Mouse (Mus musculus) MN1 (cell line): ENCODE results near the gene Ascc2.

ENCODE experiments used
- DNase-seq: peaks from one replicate; pipeline ENCODE4 v3.0.0-alpha.2; 2016; ENCODE audit warnings: low spot score

Gene Ascc2

DNA sequence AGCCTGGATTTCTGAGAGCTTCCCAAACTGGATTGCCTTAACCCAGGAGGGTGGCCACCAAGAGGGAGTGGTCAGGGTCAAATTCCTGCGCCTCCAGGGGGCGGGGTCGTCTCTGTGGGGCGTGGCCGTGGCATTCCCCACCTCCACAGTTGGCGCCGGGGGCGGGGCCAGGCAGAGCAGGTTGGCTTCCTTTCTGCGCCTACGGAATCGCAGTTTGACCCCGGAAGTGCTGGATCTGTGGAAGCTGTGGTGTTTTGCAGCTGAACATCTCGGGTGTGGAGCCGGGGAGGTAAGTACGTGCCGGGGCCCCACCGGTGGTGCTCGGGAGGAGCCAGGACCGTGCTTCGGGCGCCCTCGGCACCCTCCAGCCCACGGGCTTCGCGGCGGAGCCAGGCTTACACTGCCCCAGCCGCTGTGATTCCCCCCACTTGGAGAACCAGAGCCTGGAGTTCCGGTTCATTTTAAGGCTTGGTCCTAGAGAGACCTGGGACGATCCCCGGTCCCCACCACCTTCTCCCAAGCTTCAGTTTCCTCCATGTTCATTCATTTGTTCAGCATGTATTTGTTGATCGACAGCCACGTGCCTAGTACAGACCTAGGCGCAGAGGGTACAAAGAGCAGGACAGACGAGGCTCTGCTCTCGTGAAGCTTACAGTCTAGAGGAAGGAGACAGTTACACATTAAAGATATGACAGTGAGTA lies at the start of gene Ascc2:
TSS of gene Ascc2 (plus strand) at position 214 of the 701 bp plus-strand sequence.
- peak; percentile 95 for DNase-seq

DNA sequence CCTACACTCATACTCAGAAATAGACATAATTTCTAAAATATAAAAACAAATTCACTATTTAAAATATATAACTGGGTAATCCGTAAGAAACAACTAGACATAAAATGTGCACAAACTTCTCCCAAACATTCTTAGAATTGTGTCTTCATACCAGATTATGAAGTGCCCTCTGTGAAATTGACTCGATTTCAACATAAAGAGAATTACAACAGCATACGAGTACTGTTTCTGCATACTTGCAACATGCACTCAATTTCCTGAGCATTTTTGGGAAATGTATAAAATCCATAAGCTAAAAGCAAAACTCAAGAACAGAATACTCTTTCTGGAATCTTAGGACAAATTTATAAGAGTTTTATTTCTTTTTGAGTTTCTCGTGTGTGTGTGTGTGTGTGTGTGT lies 45.7 kb upstream of the Ascc2 start:
- DNase-seq: no peak

DNA sequence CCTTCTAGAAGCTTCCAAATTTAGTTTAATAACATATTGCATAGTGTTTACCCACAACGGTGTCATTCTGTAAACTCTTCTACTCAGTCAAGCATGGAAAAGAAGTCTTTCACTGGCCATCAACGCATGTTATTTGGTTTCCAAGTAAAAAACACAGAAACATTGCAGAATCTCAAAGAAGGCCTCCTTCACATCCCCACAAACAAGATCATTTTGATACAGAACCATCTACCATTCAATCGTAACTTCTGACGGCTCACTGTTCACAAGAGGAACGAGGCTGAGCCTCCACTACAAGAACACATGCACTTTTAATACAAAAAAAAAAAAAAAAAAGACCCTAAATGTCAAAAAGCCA lies 44.1 kb upstream of the Ascc2 start:
- DNase-seq: no peak

DNA sequence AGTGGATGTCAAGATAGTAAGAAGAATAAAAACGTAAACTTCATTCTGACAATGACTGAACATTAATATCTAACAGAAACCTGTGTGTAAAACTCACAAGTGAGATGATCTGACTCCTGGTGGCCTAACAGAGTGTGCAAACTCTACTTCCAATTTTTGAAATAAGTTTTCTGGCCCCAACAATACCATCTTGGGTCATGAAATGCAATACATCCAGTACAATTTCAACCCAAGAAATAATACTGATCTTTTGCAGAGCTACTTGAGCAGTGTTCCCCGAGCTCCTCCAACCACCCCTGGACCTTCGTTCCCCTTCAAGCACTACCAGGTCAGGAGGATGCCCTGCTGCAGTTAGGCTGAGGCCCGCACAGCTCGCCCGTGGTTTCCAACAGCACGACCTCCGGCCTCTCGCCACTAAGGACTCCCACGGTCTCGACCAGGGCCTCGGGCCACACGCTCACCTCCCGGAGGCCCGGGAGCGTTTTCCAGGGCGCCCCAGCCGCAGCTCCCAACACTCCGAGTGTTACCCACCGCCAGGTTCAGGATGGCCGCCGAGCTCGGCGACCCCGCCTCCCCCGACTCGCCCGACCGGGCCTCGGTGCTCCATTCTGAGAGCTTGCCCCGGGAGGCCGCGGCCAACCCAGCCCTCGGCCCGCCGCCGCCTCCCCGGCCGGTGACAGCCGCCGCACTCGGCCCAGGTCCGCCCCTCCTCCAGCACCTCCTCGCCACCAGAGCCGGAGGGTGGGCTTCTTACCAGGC lies 43.5 kb upstream of the Ascc2 start:
- peak; percentile 57 for DNase-seq

DNA sequence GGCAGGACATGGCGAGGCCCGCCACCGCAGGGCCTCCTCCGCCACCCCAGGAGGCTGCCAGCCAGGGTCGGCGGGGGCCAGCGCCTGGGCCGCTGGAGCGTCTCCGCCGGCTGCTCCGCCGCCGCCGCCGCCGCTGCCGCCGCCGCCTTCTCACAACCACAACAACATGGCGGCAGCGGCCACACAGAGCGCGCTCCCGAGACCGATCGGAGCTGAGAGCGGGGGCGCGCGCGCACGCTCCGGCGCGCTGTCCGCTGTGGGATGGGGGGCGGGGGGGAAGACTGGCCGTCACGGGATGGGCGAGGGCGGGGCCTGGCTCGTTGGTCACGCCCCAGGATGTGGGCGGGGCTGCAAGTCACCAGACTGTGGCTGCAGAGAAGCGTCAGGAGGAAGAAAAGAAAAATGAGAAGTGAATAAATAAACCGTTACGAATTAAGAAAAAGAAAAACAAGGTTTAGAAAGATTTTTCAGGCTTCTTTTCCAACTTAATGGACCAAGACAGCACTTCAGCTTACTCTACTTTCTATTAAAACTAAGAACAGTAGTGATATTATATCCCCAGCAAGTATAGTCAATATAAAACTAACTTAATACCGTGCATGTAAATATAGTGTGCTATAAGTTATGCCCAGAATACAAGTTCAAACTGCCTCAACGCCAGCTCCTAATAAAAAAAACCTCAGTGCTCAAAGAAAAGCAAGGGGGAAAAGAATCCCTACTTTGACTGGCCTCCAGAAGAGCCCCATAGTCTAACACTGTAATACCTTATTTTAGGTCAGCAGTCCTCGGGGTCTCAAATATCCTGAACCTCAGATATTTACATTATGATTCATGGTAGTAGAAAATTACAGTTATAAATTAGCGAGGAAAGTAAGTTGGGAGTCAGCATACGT lies 42.7 kb upstream of the Ascc2 start, which contains the start of gene Mtmr3:
TSS of gene Mtmr3 (minus strand) at position 256 of the 893 bp plus-strand sequence.
- DNase-seq: peak; percentile 98

DNA sequence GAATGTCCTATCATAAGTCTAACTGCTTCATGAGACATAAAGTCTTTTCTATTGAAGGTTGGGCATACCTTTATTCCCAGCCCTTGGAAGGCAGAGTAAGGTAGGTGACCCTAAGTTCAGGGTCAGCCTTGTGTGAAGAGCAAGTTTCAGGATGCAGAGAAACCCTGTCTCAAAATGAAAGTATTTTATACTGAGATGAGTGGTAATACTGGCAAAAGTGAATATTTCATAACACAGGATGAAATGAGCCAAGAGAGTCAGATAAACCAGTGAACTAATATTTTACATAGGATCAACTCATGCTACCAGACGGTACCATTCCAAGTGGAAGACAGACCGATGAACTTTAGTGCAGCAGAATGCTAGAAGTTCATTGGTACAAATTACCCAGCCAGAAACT lies 39.1 kb upstream of the Ascc2 start:
- DNase-seq: no peak

DNA sequence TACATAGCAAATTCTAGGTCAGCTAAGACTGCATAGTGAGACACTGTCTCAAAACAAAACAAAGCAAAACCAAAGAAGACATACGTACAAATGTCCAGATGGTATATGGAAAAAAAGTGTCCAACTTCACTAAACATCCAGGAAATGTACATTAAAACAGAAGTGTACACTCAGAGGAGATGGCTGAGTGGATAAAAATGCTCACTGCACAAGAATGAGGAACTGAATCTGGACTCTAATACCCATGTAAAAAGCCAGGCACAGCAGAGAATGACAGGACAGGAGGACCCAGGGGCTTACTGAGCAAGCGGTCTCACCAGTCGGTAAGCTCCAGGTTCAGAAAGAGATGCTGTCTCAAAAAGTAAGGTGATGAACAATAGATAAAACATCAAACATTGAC lies 37.6 kb upstream of the Ascc2 start:
- no peak for DNase-seq

DNA sequence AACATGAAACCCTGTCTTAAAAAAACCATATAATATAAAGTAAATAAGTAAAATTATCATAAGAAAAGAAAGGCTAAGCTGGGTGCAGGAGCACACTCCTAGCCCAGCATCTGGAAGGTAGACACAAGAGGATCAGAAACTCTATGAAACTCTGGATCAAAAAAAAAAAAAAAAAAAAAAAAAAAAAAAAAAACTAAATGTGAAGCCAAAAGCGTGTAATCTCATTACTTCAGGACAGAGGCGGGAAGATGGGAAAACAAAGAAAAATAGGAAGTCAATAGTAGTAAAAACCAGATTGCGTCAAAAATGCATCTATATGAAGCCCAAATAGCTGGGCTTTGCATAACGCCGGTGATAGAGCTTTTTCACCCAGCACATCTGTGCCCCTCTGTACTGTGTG lies 35.7 kb upstream of the Ascc2 start:
- no peak for DNase-seq

DNA sequence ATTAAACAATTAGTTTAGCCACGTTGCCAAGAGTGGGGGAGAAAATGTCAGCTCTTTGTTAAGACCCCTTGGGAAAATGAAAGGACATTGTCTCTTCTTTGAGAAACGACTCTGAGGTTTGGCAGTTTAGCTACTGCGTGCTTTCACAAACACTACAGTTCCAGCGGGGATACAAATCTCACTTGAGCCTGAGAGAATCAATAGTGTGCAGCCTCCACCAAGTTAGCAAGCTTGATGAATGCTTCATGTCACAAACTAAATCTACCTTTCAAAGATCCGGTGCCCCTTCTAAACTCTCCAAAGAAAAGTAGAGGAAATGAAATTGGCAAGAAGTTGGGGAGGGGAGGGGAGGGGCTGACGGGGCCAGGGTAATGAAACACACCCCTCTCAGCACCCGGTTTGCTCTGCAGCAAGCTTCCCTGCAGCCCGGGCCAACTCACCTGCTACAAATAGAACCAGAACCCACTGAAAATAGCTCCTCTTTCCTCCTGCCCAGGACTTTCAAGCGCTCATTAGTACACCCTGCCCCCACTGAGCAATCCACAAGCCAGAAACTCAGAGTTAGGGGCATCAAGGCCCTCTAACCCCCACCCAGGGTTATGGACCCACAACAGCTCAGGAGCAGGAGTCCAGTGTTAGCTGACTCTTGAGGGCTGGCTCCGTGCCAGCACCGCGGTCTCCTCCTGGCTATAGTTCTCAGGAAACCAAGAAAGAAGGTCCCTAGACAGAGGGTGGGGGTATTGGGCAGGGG lies 34.7 kb upstream of the Ascc2 start:
- DNase-seq: peak; percentile 54

DNA sequence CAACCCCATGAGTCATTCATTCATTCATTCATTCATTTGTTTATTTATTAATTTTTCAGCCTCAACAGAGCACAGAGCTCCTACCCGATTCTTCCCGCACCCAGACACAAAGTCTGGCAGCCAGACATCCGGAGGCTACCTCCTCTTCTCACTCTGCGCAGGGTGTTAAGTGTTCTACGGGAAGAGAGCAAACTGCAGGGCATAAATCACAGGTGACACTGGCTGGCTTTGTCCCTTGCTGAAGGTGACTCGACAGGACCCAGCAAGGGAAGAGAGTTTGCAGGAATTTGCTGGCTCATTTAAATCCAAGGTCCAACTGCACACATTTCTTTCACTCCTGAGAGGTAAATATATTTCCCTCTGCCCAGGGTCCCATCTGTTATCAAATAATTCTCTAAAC lies 33.1 kb upstream of the Ascc2 start:
- DNase-seq: no peak

DNA sequence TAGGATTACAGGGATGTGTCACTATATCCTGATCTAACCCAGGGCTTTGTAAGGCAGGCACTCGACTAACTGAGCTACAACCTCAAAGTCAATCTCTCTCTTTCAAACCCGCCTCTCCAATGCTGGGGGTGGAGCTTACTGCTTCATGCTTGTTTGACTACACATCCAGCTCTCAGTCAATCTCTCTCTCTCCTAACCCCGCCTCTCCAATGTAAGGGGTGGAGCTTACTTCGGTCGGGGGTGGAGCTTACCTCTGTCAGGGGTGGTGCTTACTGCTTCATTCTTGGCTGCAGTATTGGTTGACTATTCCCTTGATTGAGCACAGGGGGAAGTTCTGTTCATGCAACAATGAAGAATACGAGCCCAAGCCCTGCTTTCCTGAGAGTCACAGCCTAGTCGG lies 32.1 kb upstream of the Ascc2 start:
- no peak for DNase-seq

DNA sequence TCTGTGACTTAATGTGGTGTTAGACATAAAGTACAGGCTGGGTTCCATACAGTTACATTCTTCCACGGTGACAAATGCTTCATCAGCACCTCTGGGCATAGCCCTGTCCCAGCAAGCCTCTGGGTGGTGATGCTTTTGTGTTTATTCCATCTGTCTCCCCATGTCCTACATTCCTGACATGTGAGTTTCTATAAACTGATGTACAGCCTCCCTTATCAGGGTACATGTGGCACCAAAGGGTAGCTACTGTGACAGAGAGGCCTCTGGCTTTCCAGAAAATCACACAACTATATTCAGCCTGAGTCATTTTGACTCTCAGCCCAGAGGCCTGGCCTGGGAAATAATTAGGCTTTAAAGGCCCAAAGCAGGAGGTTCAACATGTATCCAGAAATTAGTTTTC lies 31.0 kb upstream of the Ascc2 start:
- DNase-seq: no peak

DNA sequence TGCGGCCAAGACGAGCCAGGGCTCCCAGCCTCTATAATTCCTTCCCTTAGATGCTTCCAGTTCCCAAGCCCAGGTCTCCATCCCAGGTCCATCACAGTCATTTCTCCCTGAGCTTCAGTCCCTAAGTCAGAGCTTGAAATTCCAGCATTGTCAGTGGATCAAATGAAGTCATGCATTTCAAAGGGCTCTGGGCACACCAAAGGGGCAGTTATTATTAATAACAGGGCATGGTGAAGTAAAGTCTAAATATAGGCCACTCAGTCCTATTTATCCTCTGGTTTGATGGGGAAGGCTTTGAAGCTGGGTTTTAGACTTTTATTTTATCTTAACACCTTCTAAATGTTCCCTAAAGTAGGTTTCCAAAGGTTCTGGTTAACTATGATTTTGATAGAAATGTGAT lies 25.6 kb upstream of the Ascc2 start:
- DNase-seq: no peak

DNA sequence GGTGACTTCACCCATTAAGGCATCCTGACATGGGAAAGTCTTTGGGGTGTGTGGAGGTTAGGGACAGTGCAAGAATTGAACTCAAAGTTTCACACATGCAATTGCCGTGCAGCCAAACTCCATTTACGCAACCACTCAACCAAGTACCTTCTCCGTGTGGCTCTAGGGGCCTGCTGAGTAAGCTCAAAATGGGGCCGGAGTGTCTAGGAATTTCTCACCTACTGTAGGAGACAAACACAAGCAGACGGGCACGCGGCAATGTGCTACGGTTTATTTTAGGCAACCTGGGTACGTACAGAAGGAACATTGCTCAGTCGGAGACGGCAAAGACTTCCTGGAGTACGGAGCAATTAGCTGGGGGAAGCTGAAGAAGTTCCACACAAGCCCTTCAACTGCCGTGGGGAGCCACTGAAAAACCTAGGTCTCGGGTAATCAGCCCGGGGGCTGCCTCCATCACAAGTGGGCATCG lies 17.5 kb upstream of the Ascc2 start, which contains the start of gene Gm11032:
TSS of gene Gm11032 (plus strand) at position 51 of the 469 bp plus-strand sequence.
- DNase-seq: peak; percentile 22

DNA sequence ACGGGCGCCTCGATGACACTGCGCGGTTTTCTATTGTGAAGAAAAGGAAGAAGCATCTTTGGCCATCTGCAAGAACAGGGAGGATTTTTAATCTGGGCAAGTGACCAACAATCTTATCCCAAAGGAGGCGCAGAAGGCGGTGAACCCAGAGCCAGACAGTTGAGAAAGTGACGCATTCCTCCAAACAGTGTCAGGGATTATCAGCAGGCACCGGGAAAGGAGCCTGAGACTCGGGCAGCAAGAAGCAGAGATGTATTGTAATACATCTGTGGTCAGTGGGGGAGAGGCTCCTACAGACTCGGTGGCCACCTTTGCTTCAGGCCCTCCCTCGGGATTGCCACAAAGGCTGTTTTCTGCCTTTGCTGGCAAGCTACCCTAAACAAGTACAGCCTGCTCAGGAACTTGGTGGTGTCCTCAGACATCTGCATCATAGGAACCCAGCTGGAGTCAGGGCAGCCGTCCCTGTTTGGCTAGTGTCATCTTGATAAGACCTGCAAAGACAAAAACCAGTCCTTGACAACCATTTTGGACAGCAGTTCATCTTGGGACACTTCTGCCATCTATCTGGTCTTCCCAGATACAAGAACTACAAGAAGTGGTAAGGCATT lies 16.9 kb upstream of the Ascc2 start:
- DNase-seq: peak; percentile 85

DNA sequence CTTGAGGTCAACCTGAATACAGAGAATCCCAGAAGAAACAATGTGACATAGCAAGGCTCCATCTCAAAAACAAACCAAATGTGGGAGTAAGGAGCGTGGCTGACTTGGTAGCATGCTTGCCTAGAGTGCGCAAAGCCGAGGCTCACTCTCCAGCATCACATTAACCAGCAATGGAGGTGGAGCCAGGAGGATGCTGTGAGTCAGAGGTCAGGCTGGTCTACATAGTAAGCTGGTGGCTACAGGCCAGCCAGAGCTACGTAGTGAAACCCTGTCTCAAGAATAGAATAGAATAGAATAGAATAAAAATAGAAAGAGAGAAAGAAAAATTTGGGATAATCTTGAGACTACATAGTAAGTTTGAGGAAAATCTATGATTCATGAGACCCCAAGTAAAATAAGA lies 15.7 kb upstream of the Ascc2 start:
- peak; percentile 74 for DNase-seq

DNA sequence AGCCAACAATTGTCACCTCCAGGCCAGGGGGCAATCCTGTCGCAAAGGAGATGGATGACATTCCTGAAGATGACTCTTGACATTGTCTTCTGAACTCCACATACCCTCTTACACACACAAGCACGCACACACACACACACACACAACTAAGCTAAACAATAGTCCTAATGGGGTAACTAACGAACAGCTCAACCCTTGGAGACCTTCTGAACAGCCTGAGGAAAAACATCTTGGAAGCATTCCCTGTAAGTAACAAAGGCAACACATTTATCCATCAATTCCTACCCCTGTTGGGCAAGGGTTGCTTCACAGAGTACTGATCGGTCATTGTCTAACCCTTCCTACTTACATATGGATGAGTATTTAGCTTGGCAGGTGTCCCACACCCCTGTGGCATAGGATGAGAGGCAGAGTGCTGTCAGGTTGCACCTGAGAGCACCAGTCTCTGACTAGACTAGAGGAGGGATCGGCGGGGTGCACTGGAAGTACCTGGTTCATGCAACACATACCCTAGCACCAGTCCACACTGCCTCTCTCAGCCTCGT lies 15.0 kb upstream of the Ascc2 start:
- no peak for DNase-seq

DNA sequence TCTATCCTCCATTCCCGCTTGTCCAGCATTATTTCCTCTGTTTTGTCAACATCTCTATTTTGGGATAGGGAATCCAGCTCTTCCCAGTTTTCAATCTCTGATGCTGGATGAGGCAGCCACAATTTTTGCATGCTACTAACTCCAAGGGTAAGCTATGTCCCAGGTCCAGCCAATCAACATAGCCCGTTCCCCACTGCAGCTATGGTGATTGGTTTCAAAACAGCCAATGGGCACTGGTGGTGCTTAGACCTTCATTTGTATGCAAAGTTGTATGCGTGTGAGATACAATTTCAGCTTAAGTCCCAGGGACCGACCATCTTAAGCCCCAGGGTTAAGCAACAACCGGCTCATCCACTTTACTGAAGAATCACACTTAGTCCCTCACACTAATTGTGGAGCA lies 14.6 kb upstream of the Ascc2 start:
- no peak for DNase-seq

DNA sequence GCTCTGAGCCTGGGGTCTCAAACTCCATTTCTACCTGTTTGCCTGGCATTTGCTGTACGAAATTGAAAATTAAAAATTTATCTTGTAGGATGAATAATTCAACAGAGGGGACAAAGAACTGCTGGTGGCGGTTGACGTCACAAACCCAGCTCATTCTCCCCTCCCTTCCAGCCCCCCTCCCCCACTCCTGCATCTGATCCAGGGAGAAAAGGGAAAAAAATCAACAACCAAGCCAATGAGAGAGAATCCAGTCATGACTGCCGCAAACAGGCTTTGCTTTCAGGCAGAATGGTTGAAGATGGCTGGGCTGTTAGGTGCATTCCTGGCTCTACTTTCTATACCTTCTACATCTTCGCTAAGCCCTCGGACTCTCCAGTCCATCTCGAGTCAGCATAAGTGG lies 11.6 kb upstream of the Ascc2 start:
- no peak for DNase-seq

DNA sequence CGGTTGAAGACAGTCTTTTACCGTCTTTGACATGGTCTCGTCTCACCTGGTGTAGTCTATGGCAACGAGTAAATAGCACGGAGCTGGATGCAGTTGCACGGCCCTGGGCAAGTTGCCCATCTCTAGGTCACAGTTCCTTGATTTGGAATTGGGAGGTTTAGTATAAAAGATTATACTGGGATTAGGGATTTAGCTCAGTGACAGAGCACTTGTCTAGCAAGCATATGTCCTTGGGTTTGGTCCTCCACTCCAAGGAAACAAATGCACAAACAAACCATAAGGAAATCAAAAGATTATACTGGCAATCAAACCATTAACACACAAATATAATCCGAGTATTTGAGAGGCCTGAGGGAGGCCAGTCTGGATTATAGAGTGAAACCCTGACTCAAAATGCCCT lies 9.9 kb upstream of the Ascc2 start:
- no peak for DNase-seq

DNA sequence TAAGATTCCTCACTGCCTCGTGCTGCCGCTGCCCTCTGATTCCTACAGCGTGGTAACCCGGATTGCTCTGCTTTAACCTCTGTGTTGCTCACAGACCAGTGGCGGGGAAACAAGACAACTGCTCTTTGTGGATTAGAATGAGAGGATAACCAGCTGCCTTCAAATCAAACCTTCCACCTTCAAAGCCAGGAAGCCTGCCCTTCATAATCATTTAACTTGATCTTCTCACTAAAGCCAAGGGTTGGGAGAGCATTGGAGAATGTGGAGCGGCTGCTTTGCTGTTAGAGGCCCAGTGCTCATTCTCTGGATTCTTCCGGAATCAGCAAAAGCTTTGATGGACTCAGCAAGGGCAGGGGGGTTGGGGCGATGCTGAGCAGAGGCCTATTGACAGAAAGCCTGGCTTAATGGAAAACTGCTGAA lies 7.7 kb upstream of the Ascc2 start:
- DNase-seq: no peak
